Mouse (Mus musculus) lung, adult 2 months (tissue): ENCODE results near the gene Cd83.

Source experiments
- CTCF ChIP-seq: fragments of 200-500 bp; IDR thresholded peaks from 2 replicates; pipeline ENCODE4 v1.5.1; 2011; ENCODE audit warnings: mild to moderate bottlenecking, low read length, control low read depth; ENCODE audit not compliant: insufficient read depth
- POLR2A ChIP-seq: fragments of 200-500 bp; IDR thresholded peaks from 2 replicates; pipeline ENCODE4 v1.6.1; 2011; ENCODE audit warnings: low read depth, mild to moderate bottlenecking, control low read depth, low read length, borderline replicate concordance; ENCODE audit errors: extremely low read depth

- TF ChIP-seq CTCF (no peak), POLR2A (no peak)
Observed at GRCm38 (mm10) chr13:43818307-43819019, 33.9 kb downstream of the Cd83 start.
